Mouse (Mus musculus): Measurements from ENCODE around the gene Rcan1. TPM values are rescaled to one million over a fixed set of nuclear protein-coding genes. Genes with fewer than 3 reads are reported as not detected.

The Rcan1 gene
- polyA plus RNA-seq, 1 experiment from 2014 or later, result 23.0 TPM

DNA sequence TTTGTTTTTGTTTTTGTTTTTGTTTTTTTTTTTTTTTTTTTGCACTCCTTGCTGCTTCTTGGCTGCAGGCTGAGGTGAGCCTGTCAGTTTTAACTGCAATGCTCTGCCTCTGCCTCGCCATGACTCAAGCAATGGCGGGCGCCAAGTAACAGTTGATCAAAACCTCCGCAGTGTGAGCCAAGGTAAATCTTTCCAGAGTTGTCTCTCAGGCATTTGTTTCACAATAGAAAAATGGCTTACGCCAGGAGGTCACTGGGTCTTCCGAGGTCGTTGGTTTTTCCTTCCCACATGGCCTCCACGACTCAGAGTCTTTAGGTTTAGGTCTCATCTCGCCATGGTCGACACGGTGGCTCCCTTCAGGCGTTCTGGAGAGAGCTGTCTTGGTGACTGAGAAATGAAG lies 117.4 kb downstream of the Rcan1 start:
- no peaks in the 10 kb centered on the region for H3K27me3 ChIP-seq (ENCODE audit: control insufficient read depth, insufficient read depth, low read length)
- H3K4me2 ChIP-seq (replicated peaks; ENCODE audit: low read depth, low read length), result no peak overlapping the region
- H3K4me3 ChIP-seq (ENCODE audit: low read length), result no peak overlapping the region
- 71% methylated on average over 12 of the region's 12 CpGs for WGBS
- ATAC-seq (ENCODE audit: low FRiP score, low TSS enrichment), result no peak
- peaks cover 18% of the 10 kb centered on the region; the same call in 1 of the 2 replicates for H3K4me1 ChIP-seq (ENCODE audit: control insufficient read depth, insufficient read depth, low read length)
- no peak overlapping the region for H3K9ac ChIP-seq (ENCODE audit: low read depth, low read length)
- no peaks in the 10 kb centered on the region for H3K9me3 ChIP-seq (ENCODE audit: control insufficient read depth, low read length)
- no peak overlapping the region for H3K27ac ChIP-seq (ENCODE audit: low read depth, low read length)
- no peaks in the 10 kb centered on the region for H3K36me3 ChIP-seq (ENCODE audit: control insufficient read depth, insufficient read depth, low read length)

DNA sequence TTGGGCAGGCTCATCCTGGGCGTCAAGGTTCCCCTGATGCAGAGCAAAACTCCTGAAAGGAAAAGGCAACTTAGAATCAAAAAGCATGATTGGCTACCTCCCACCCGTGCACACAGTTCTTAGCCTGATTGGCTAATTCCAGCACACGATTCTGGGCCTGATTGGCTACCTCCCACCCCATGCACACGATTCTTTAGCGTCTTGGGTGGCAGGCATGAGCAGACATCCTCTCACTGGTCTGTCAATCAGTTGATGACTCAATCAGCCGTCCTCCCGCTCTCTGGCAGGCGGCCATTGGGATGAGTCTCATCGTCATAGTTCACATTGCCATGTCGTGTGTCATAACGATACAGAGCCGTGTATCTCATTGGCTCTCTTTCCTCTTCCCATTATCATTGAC lies 121.7 kb downstream of the Rcan1 start:
- no peaks in the 10 kb centered on the region for H3K9me3 ChIP-seq (ENCODE audit: control insufficient read depth, low read length)
- peak; percentile 9; the same call in 1 of the 2 replicates for ATAC-seq (ENCODE audit: low FRiP score, low TSS enrichment)
- 72% methylated on average over 12 of the region's 12 CpGs for WGBS
- H3K27ac ChIP-seq (ENCODE audit: low read depth, low read length), result no peak overlapping the region
- no peak overlapping the region for H3K4me2 ChIP-seq (replicated peaks; ENCODE audit: low read depth, low read length)
- H3K4me1 ChIP-seq (ENCODE audit: control insufficient read depth, insufficient read depth, low read length), result no peaks in the 10 kb centered on the region
- H3K36me3 ChIP-seq (ENCODE audit: control insufficient read depth, insufficient read depth, low read length), result no peaks in the 10 kb centered on the region
- no peaks in the 10 kb centered on the region for H3K27me3 ChIP-seq (ENCODE audit: control insufficient read depth, insufficient read depth, low read length)
- H3K9ac ChIP-seq (ENCODE audit: low read depth, low read length), result no peak overlapping the region
- no peak overlapping the region for H3K4me3 ChIP-seq (ENCODE audit: low read length)

DNA sequence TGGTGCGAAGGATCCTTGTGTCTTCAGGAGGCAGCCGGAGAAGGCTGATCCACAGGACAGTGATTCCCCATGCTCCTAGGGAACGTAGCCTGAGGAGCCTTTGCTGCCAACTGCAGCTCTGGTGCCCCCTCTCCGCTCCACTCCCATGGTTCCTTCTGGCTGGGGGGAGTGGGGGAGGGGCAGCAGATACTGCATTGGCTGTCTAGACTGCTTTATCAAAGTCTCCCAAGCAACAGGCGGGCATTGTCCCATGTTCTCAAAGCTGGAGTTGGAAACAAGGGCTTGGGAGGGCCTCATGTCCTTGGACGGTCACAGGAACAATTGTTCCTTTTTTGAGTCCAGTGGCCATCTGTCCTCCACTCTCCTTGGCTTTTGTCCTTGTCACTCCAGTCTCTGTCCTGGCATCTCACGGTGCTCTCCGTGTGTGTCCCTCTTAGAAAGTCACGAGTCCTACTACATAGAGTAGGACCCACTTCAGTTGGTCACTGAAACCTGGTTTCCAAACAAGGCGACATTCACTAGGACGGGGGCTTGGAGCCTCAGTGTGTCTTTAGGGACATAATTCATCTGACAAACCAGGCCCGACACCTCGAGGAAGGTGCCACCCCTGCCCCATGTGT lies 124.3 kb downstream of the Rcan1 start:
- no peaks in the 10 kb centered on the region for H3K9me3 ChIP-seq (ENCODE audit: control insufficient read depth, low read length)
- 74% methylated on average over 13 of the region's 13 CpGs for WGBS
- H3K27ac ChIP-seq (ENCODE audit: low read depth, low read length), result no peak overlapping the region
- no peak overlapping the region for H3K9ac ChIP-seq (ENCODE audit: low read depth, low read length)
- peak; percentile 46; the same call in 1 of the 2 replicates for ATAC-seq (ENCODE audit: low FRiP score, low TSS enrichment)
- H3K4me3 ChIP-seq (ENCODE audit: low read length), result no peak overlapping the region
- H3K27me3 ChIP-seq (ENCODE audit: control insufficient read depth, insufficient read depth, low read length), result no peaks in the 10 kb centered on the region
- no peaks in the 10 kb centered on the region for H3K4me1 ChIP-seq (ENCODE audit: control insufficient read depth, insufficient read depth, low read length)
- no peak overlapping the region for H3K4me2 ChIP-seq (replicated peaks; ENCODE audit: low read depth, low read length)
- H3K36me3 ChIP-seq (ENCODE audit: control insufficient read depth, insufficient read depth, low read length), result no peaks in the 10 kb centered on the region

DNA sequence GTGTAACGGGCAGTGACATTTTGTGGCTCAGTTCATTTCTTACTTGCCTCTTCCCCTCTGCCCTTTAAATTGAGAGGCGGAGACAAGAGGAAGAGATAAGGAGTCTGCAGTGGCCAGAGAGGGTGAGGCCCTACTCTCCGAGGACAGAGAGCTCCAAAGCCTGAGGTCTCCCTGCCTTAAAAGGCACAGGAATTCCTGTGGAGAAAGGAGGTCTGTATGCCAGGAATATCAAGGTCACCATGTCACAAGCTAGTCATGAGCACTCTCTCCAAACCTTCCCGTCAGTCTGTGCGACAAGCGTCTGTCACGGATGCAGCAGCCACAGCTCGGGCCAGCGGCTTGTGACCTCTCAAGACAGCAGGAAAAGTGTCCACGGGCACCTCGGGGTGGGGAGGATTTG lies 125.5 kb downstream of the Rcan1 start:
- no peak overlapping the region for H3K4me2 ChIP-seq (replicated peaks; ENCODE audit: low read depth, low read length)
- H3K4me1 ChIP-seq (ENCODE audit: control insufficient read depth, insufficient read depth, low read length), result peaks cover 6% of the 10 kb centered on the region; the same call in 1 of the 2 replicates
- H3K36me3 ChIP-seq (ENCODE audit: control insufficient read depth, insufficient read depth, low read length), result no peaks in the 10 kb centered on the region
- no peak for ATAC-seq (ENCODE audit: low FRiP score, low TSS enrichment)
- H3K9ac ChIP-seq (ENCODE audit: low read depth, low read length), result no peak overlapping the region
- H3K9me3 ChIP-seq (ENCODE audit: control insufficient read depth, low read length), result no peaks in the 10 kb centered on the region
- no peak overlapping the region for H3K27ac ChIP-seq (ENCODE audit: low read depth, low read length)
- WGBS, result 64% methylated on average over 11 of the region's 11 CpGs
- no peaks in the 10 kb centered on the region for H3K27me3 ChIP-seq (ENCODE audit: control insufficient read depth, insufficient read depth, low read length)
- H3K4me3 ChIP-seq (ENCODE audit: low read length), result no peak overlapping the region

Other genes with a start within 250 kb of the Rcan1 start
- gene Kcne2, start 178.5 kb downstream of the Rcan1 start, polyA plus RNA-seq (2014; fragmentation: Nextera tagmentation; extraction: Ambion mirVana), result not detected in 2 replicates
- 125 and 160 TPM in 2 replicates for gene Smim11, start 169.6 kb downstream of the Rcan1 start, polyA plus RNA-seq (2014; fragmentation: Nextera tagmentation; extraction: Ambion mirVana)
- 0.08 TPM in 1 of 2 replicates, not detected in the other for gene Fam243, start 149.4 kb downstream of the Rcan1 start, polyA plus RNA-seq (2014; fragmentation: Nextera tagmentation; extraction: Ambion mirVana)
- 0.85 and 1.5 TPM in 2 replicates for gene Kcne1, start 111.4 kb downstream of the Rcan1 start, polyA plus RNA-seq (2014; fragmentation: Nextera tagmentation; extraction: Ambion mirVana)
- gene Clic6, start 14.9 kb upstream of the Rcan1 start, polyA plus RNA-seq (2014; fragmentation: Nextera tagmentation; extraction: Ambion mirVana), result 2.0 and 3.8 TPM in 2 replicates

Measured in kidney, embryonic 14.5 days (tissue).